Mouse (Mus musculus) heart, embryonic 16.5 days (tissue): Measurements from ENCODE around the gene Hes7. TPM values are rescaled to one million over a fixed set of nuclear protein-coding genes. Genes with fewer than 3 reads are reported as not detected.

Source experiments
- ATAC-seq: fragments of 200-750 bp; cut with Nextera tagmentation; replicated peaks from 2 replicates; pipeline ENCODE4 v1.8.0; 2017; ENCODE audit warnings: moderate number of reproducible peaks; ENCODE audit not compliant: insufficient read depth, low FRiP score; ENCODE audit errors: extremely low read depth
- H3K27ac ChIP-seq: fragments of 300-500 bp; sonication (generic); 2 replicates; pipeline ENCODE4 v1.5.1; 2014; ENCODE audit warnings: mild to moderate bottlenecking, low read length, control low read depth, moderate library complexity
- H3K27me3 ChIP-seq: fragments of 300-500 bp; sonication (generic); 2 replicates; pipeline ENCODE4 v1.6.1; 2014; ENCODE audit warnings: low read length, mixed read lengths; ENCODE audit not compliant: control insufficient read depth, insufficient read depth
- H3K36me3 ChIP-seq: fragments of 300-500 bp; sonication (generic); 2 replicates; pipeline ENCODE4 v1.6.1; 2014; ENCODE audit not compliant: control insufficient read depth, insufficient read depth
- H3K4me1 ChIP-seq: fragments of 300-500 bp; sonication (generic); 2 replicates; pipeline ENCODE4 v1.6.1; 2014; ENCODE audit warnings: low read length, mixed read lengths; ENCODE audit not compliant: control insufficient read depth, insufficient read depth
- H3K4me2 ChIP-seq: fragments of 300-500 bp; sonication (generic); 2 replicates; pipeline ENCODE4 v1.6.1; 2014; ENCODE audit warnings: low read depth, mild to moderate bottlenecking, control low read depth, low read length
- H3K4me3 ChIP-seq: fragments of 300-500 bp; sonication (generic); 2 replicates; pipeline ENCODE4 v1.5.1; 2014; ENCODE audit warnings: mild to moderate bottlenecking, control low read depth, low read length
- H3K9ac ChIP-seq: fragments of 300-500 bp; sonication (generic); 2 replicates; pipeline ENCODE4 v1.6.1; 2014; ENCODE audit warnings: low read length, control low read depth
- H3K9me3 ChIP-seq: fragments of 300-500 bp; sonication (generic); replicated peaks from 2 replicates; pipeline ENCODE4 v1.6.1; 2016; ENCODE audit warnings: low read length; ENCODE audit not compliant: control insufficient read depth
- WGBS: fragments of 180-500 bp; shearing (Covaris S2); extraction: QIAGEN DNeasy Blood & Tissue Kit; methylation state at CpG from one replicate; pipeline ENCODE4 v1.1.7; 2014; 5-methylcytosine and 5-hydroxymethylcytosine counted together
- polyA plus RNA-seq: library from polyadenylated mRNA; unstranded; fragments of >200 nt; fragmentation: Nextera tagmentation; extraction: Ambion mirVana; gene quantifications from 2 replicates; pipeline ENCODE4 v1.2.1, GENCODE M21; 2015

The Hes7 gene
- polyA plus RNA-seq = 0.50 TPM in 2 replicates

GRCm38 (mm10) chr11:69120221-69121000 lies at the start of gene Hes7:
Hes7 (plus strand) TSS chr11:69120404.
- Histone ChIP-seq H3K4me3 (peak within 1 kb of the TSS; percentile 72), H3K9ac (peak within 1 kb of the TSS; percentile 81), H3K4me1 (peaks cover 28% of the 10 kb centered on the region), H3K27me3 (no peaks in the 10 kb centered on the region), H3K9me3 (no peaks in the 10 kb centered on the region), H3K36me3 (no peaks in the 10 kb centered on the region), H3K4me2 (peak within 1 kb of the TSS; percentile 83), H3K27ac (no peak within 1 kb of the TSS; the same call in 1 of the 2 replicates)
- 3% methylated on average over 27 of the region's 27 CpGs for WGBS
- ATAC-seq = no peak

GRCm38 (mm10) chr11:69070590-69071222 lies 49.5 kb upstream of the Hes7 start, which contains the start of gene Tmem107:
Tmem107 (plus strand) TSS chr11:69070806.
- Histone ChIP-seq H3K4me1 (peaks cover 42% of the 10 kb centered on the region), H3K36me3 (no peaks in the 10 kb centered on the region), H3K27ac (peak within 1 kb of the TSS; percentile 96), H3K9me3 (no peaks in the 10 kb centered on the region), H3K27me3 (no peaks in the 10 kb centered on the region), H3K4me3 (peak within 1 kb of the TSS; percentile 80), H3K4me2 (peak within 1 kb of the TSS; percentile 63), H3K9ac (peak within 1 kb of the TSS; percentile 92)
- peak; percentile 84 for ATAC-seq
- WGBS = under 1% methylated on average over 47 of the region's 47 CpGs

- Histone ChIP-seq H3K27ac (peak overlapping the region; percentile 96), H3K9ac (peak overlapping the region; percentile 92), H3K4me2 (peak overlapping the region; percentile 63), H3K36me3 (no peaks in the 10 kb centered on the region), H3K9me3 (no peaks in the 10 kb centered on the region), H3K4me1 (peaks cover 39% of the 10 kb centered on the region), H3K27me3 (no peaks in the 10 kb centered on the region), H3K4me3 (peak overlapping the region; percentile 80)
- ATAC-seq = no peak
- 28% methylated on average over 9 of the region's 9 CpGs for WGBS
Observed at GRCm38 (mm10) chr11:69071262-69071661, 48.9 kb upstream of the Hes7 start.

GRCm38 (mm10) chr11:69072234-69072633 lies 48.0 kb upstream of the Hes7 start:
- H3K9ac ChIP-seq = peak overlapping the region; percentile 77

DNA sequence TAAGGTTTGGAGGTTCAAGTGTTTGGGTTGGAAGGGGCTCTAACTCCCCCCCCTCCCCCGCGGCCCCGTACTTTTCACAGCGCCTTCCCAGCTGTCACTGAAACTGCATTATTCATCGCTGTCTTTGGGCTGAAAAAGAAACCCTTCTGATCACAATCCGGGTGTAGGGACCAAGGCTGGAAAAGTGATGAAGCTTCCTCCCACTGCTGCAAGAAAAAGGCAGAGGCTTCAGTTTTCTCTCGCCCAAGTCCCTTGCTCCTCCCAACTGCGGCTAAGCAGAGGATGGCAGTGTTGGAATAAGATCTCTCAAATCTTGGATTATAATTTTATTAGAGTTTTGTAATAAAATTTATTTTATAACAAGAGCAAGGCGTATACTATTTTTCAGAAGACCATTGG lies 47.5 kb upstream of the Hes7 start:
- H3K9ac ChIP-seq = peak overlapping the region; percentile 77
- no peaks in the 10 kb centered on the region for H3K9me3 ChIP-seq
- H3K4me3 ChIP-seq = peak overlapping the region; percentile 46
- H3K27ac ChIP-seq = peak overlapping the region; percentile 90
- 15% methylated on average over 9 of the region's 9 CpGs for WGBS
- no peaks in the 10 kb centered on the region for H3K27me3 ChIP-seq
- peak overlapping the region; percentile 64 for H3K4me2 ChIP-seq
- ATAC-seq = no peak
- H3K36me3 ChIP-seq = no peaks in the 10 kb centered on the region
- peaks cover 33% of the 10 kb centered on the region for H3K4me1 ChIP-seq

More at GRCm38 (mm10) chr11:69072234-69072633, 48.0 kb upstream of the Hes7 start:
- Histone ChIP-seq H3K4me2 (peak overlapping the region; percentile 64), H3K4me1 (peaks cover 37% of the 10 kb centered on the region), H3K27ac (peak overlapping the region; percentile 90), H3K9me3 (no peaks in the 10 kb centered on the region), H3K4me3 (no peak overlapping the region), H3K27me3 (no peaks in the 10 kb centered on the region), H3K36me3 (no peaks in the 10 kb centered on the region)
- ATAC-seq = no peak
- 81% methylated on average over 11 of the region's 11 CpGs for WGBS

DNA sequence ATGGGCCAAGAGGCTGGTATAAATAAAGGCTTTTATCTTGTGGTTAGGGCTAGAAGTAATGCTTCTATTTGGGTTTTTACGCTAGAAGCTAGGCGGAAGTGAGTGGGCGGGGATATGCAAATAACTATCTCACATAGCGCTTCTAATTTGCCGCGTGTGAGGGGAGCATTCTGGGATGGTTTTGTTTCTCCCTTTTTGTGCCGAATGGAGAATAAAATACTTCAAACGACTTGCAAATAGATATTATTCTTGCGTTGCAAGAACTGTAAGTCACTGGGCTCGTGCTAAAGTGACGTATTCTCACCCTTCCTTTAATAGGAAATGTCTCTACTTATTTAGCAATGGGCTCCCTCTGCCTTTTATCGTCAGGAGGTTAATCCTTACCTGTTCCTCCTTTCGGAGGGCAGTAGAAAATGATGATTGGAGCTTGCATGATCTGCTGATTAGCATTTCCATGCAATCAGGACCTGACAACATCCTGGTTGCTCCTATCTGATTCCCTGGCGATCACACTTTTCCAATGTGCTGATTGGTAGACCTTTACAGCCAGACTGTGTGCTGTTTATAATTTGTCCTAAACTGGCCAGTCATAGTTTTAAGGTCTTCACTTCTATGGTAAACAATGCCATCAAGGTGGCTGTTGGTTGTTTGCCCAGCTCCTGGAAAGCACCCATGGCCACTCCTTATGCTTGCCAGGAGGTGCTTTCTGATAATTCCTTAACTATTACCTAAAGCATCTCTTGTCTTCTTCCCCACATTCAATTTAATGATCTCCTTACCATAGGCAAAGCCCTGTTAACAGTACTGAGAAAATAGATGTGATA lies 46.9 kb upstream of the Hes7 start:
- peak overlapping the region; percentile 77 for H3K9ac ChIP-seq
- peak; percentile 53 for ATAC-seq
- peaks cover 31% of the 10 kb centered on the region for H3K4me1 ChIP-seq
- H3K27ac ChIP-seq = peak overlapping the region; percentile 90
- peak overlapping the region; percentile 64 for H3K4me2 ChIP-seq
- no peaks in the 10 kb centered on the region for H3K9me3 ChIP-seq
- WGBS = under 1% methylated on average over 14 of the region's 14 CpGs
- no peaks in the 10 kb centered on the region for H3K27me3 ChIP-seq
- no peaks in the 10 kb centered on the region for H3K36me3 ChIP-seq
- peak overlapping the region; percentile 46 for H3K4me3 ChIP-seq

DNA sequence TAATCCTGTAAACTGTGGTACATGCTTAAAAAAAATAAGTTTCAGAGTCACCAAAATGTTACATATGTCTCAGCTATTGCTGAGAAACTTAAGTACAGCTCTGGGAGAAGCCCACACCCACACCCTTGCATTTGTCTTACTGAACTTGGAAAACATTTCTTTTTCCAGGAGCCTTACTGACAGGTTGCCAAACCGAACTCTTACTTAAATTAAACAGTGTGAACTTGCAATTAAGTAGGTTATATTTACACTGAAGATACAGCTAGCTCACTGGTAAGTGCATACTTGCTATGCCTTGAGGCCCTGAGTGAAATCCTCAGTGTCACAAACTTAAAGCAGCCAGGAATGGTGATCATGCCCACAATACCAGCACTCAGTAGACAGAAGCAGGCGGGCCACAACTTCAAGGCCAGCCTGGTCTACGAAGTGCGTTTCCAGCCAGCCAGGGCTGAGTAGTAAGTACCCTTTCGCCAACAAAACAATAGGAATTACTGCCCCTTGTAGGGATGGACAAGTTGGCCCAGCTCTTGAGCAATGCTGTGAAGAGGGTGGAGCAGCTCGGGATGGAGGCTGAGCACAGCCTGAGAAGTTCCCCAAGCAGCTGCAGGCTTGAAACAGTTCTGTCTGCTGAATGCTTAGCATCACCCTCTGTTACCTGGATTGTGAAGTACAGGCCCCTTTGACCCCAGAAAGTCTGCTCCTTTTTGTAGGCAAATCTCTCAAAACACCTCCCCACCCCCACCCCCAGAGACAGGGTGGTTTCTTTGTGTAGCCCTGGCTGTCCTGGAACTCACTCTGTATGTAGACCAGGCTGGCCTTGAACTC lies 46.0 kb upstream of the Hes7 start:
- H3K4me1 ChIP-seq = peaks cover 31% of the 10 kb centered on the region
- H3K4me3 ChIP-seq = no peak overlapping the region
- H3K4me2 ChIP-seq = no peak overlapping the region
- no peaks in the 10 kb centered on the region for H3K9me3 ChIP-seq
- no peaks in the 10 kb centered on the region for H3K36me3 ChIP-seq
- no peaks in the 10 kb centered on the region for H3K27me3 ChIP-seq
- 42% methylated on average over 6 of the region's 6 CpGs for WGBS
- H3K27ac ChIP-seq = peak overlapping the region; percentile 90
- ATAC-seq = no peak
- H3K9ac ChIP-seq = peak overlapping the region; percentile 77; the same call in 1 of the 2 replicates

DNA sequence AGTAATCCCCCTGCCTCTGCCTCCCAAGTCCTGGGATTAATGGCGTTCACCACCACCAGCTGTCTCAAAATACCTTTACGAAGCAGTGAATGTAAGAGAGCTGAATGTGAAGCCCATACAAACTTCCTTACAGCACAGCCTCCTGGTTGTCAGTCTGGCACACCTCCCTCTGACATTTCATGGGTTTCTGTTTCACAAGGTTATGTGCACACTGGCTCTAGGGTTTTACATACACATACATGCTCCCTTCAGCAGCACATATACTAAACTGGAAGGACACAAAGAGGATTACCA lies 45.5 kb upstream of the Hes7 start:
- Histone ChIP-seq H3K4me3 (no peak overlapping the region), H3K9me3 (no peaks in the 10 kb centered on the region), H3K4me1 (peaks cover 31% of the 10 kb centered on the region), H3K27ac (peak overlapping the region; percentile 90; the same call in 1 of the 2 replicates), H3K27me3 (no peaks in the 10 kb centered on the region), H3K36me3 (no peaks in the 10 kb centered on the region), H3K9ac (0 out of 2 replicates have a peak overlapping the region, but pooled peaks have one; percentile 15), H3K4me2 (no peak overlapping the region)
- 49% methylated on average over 2 of the region's 2 CpGs for WGBS
- ATAC-seq = no peak
